Mouse (Mus musculus) lung, adult 18-20 months (tissue): ENCODE results near the gene Mrpl38.
"Not testable (repeated sequence)": the region's sequence is repeated elsewhere in the genome, so short reads cannot be mapped to it uniquely, and the experiment has no call there.

Source experiments
- DNase-seq, 2 experiments: peaks; one replicate each; pipeline ENCODE4 v3.0.0; 2022; ENCODE audit warnings: mixed read lengths in 2 of 2

The Mrpl38 gene

DNA sequence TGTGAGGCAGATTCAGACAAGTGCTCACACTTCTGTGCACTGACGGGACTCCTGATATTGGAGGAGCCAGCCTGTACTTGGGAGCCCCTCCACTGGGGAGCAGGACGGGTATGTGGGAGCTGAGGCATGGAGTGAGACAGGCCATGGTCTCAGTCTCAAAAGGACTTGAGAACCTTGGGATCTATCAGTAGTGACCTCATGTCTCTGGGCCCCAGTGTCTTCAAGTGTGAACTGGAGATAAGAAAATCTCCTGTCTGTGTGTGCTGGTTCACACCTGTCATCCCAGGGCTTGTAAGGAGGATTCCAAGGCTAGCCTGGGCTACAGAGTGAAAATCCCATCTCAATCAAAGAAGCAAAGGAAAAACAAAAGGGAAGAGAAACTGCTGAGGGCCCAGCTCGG, 4.8 kb upstream of the Mrpl38 start:
- DNase-seq: no peak

DNA sequence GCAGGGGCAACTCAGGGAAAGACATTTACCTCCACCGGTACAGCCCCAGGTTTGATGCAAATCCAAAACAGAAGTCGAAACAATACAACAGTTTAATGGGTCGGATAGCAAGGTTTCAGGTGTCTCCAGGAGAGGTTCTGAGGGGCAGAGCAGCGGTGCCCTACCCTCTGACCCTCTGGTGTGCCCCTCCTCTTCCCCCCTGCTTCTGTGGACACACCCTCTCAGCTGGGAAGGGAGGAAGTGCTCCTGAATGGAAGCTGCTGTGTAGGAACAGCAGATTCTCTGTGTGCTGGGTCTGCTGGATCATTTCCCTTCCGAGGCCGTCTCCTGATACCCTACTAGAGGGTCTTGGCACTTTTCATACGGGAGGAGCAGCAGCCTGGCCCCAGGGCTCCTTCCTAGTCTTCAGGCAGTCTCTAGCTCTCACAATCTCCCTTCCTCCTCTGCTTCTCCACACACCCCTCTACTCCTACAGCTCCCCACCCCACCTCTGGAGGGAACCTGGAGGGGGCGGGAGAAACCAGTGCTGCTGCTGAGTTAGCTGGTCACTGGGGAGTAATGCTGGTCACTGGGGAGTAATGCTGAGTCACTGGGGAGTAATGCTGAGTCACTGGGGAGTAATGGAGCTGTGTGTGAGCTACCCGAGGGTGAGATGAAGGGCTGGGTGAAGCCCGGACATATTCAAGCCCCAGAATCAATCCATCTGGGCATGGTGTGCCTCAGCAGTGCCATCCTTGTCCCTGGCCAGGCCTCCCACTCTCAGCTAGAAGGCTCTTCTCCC, 3.7 kb upstream of the Mrpl38 start:
- DNase-seq: no peak

DNA sequence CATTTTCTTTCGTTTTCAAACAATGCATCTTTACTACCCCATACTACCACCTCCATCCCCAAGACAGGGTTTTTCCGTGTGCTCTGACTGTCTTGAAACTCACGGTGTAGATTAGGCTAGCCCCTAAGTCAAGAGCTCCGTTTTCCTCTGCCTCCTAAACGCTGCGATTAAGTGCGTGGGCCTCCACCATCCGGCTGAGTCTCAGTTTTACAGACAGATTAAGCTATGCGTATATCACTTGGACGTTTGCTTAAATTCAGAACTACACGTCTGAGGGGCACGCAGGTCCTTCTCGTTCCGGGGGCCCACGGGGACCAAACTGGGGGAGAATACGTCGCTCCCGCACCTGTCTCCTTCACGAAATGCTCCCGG, 586 bp downstream of the Mrpl38 start:
- no peak for DNase-seq

- no peak for DNase-seq
Measured at GRCm38 (mm10) chr11:116134171-116134570, 4.5 kb downstream of the Mrpl38 start.

DNA sequence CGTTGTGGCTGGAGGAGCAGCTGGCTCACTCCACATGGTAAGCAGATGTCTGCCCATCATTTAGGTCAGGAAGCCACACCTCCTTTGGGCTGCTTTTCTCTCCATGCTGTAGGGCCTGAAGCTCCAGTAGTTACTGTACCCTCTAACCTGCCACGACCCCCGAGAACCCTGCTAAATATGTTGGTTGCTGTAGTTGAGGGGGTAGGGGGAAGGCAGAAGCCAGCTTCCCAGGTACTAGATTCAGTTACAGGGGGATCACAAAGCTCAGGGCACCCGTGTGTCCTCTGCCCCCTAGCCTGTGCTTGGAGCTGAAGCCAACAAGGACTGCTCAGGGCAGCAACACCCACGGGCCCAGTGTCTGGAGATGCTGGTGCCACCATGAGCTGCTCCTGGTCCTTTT, 5.2 kb downstream of the Mrpl38 start:
- no peak for DNase-seq

DNA sequence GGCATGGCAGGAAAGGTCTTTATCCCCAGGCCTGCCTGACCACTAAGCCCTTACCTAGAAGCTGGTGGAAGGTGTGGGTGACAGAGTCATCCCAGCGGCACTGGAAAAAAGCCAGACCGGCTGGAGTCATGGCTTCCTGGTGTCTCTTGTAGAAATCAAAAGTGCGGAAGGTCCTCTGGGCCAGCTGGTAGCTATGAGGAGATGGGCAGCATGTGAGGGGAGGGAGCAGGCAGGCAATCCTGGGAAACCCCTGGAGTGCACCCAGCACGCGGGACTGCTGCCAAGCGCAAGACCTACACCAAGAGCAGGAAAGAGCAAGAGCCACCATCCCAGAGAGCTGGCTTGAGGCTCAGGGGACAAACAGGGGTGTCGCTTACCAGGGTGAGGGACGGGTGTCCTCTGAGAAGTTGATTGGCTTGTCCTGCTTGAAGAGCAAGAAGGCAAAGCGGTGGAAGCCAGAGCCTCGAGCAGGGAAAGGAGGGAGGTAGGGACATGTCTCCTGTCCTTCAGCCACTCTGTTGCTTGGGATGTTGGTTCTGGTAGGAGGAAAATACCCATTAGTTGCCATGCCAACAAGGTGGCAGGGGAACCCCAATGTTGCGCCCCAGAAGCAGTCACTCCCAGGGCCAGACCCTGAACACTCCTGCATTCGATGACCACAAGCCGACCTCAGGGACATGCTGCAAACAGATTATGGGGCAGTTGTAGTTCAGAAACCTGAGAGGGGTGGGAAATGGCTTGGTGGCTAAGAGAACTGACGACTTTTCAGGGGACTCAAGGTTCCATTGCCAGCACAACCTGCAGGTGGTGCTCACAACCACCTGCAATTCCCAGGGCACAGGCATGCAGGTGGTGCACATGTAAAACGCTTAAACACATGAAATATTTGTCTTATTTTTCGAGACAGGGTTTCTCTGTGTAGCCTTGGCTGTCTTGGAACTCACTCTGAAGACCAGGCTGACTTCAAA, 6.0 kb downstream of the Mrpl38 start:
- no peak for DNase-seq

DNA sequence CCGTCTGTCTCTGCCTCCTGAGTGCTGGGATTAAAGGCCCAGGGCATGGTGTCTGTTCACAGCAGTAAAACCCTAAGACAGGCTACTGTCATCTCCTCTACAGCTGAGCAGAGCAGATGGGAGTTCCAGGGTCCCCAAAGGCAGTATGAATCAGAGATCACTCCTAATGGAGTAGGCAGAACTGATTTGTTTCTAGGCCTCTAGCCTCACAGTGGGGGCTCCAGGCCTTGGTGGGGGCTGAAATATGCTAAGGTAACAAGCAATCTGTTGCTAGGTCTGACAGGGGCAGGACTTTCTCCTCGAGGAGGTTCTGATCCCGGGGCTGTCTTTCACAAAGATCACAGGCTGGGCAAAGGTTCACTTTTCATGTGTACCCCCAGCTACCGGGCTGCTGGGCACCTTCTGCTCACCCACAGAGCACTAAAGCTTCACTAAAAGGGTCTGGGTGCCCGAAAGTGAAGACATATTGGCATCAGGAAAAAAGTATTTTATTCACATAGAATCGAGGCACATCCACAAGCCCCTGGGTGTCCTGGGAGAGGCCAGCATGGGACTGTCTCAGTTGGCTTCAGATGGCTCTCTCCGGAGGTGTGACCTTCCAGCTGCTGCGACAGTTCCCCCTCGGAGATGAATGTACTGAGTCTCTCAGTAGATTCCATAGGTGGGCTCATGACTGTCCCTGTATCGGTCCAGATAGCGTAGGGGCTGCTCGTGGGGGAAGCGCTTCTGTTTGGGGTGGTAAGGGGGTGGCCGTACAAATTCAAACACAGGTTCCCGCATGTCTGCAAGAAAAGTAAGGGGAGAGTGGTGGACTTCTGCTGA, 7.1 kb downstream of the Mrpl38 start:
- DNase-seq: no peak

GRCm38 (mm10) chr11:116130488-116131205, 8.0 kb downstream of the Mrpl38 start, which contains the start of gene Trim65:
Gene Trim65 (minus strand): TSS chr11:116131128.
- peak; percentile 93 to 96 for DNase-seq

GRCm38 (mm10) chr11:116129993-116130487, 8.6 kb downstream of the Mrpl38 start:
- DNase-seq: no peak

GRCm38 (mm10) chr11:116129091-116129790, 9.4 kb downstream of the Mrpl38 start:
- no peak for DNase-seq

GRCm38 (mm10) chr11:116127986-116128385, 10.7 kb downstream of the Mrpl38 start:
- no peak for DNase-seq

- DNase-seq: peak; percentile 74 to 84
Measured at GRCm38 (mm10) chr11:116127156-116127980, 11.3 kb downstream of the Mrpl38 start, which contains the start of gene Trim47. Gene Trim47 (minus strand): TSS chr11:116127210.

DNA sequence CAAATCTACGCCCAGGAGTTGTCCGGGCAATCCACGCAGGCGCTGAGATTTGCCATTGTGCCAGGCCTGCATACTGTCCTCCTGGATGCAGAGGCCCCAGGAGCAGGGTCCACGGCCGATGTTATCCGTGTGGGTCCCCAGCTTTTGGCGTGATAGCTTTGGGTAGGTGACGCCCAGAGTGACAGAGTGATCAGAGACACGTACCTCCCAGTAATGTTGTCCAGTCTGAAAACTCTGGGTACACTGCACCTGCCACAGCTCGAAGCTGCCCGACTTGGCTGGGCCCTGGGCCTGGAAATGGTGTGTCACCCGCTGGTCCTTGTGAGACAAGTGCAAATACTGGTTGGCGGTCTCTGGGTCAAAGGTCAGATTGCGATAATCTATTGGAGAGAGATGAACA, 12.4 kb downstream of the Mrpl38 start:
- DNase-seq: no peak

GRCm38 (mm10) chr11:116121731-116122245, 16.9 kb downstream of the Mrpl38 start:
- not testable (repeated sequence) for DNase-seq

- no peak for DNase-seq
Measured at GRCm38 (mm10) chr11:116117819-116118218, 20.8 kb downstream of the Mrpl38 start.

DNA sequence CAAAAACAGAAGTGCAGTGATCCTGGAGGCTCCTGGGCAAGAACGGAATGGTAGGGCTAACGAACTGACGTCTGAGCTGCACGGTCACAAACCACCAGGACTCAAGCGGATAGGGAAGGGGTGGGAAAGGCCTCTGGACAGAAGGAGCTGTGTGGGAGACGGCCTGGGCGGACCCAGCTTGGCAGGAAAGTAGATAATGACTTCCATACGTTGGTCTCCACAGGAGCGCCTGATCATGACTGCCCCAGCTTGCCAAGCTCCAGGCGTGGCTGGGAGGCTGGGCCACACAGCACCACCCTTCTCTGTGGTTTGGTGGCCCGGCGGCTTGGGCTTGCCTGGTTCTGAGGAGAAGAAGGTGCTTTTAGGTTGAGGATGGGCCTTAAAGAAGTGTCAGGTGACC, 21.4 kb downstream of the Mrpl38 start:
- no peak for DNase-seq

- no peak for DNase-seq
Measured at GRCm38 (mm10) chr11:116111611-116112203, 27.0 kb downstream of the Mrpl38 start.

DNA sequence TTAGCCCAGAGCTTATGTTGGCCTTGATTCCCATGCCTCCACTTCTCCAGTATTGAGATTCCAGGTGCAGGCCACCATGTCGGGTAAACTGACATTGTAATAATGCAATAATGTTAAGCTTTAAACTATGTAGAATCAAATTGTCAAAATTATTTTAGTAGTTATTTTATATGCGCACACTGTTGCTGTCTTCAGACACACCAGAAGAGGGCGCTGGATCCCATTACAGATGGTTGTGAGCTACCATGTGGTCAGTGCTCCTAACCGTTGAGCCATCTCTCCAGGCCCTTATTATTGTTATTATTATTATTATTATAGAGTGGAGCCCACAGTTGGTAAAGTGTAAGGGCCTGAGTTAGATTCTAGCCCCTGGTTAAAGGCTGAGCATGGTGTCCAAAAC, 27.6 kb downstream of the Mrpl38 start:
- no peak for DNase-seq

GRCm38 (mm10) chr11:116110540-116110939, 28.1 kb downstream of the Mrpl38 start:
- peak; percentile 56 to 74 for DNase-seq

DNA sequence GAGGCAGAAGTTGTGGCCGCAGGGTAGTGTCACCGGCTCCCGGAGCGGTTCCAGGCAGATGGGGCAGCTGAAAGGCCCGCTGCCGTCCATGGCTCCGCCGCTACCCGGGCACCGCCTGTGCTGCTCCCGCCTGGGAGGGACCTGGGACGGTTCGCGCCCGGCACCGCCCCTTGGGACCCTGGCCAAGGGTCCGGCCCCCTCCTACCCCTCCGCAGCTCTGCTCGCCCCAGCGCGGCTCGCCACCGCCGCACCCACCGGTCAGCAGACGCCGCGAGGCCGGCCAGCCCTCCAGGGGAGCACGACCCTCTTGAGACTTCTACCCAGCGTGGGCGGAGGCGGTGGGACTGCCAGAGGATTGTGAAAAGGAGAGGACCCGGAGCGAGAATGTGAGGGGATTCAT, 28.5 kb downstream of the Mrpl38 start:
- DNase-seq: peak; percentile 82 to 86
